Mouse (Mus musculus) kidney, adult 2 months (tissue): ENCODE measurements at regions not wholly inside any gene's neighbourhood (a gene's known extent, or its start where the extent isn't known, plus 50 kb on each side); places are given as distances from the start of the nearest gene placed in this dataset.

Source experiments
- DNase-seq: peaks from one replicate; pipeline ENCODE4 v3.0.0; 2021
- H3K27ac ChIP-seq: fragments of 200-500 bp; 2 replicates; pipeline ENCODE4 v1.5.1; 2012; ENCODE audit warnings: low read depth, low read length, control low read depth, inconsistent platforms; ENCODE audit not compliant: insufficient read depth
- H3K27me3 ChIP-seq: fragments of 200-500 bp; replicated peaks from 2 replicates; pipeline ENCODE4 v1.6.1; 2012; ENCODE audit warnings: mild to moderate bottlenecking, moderate library complexity, low read length, inconsistent platforms; ENCODE audit not compliant: control insufficient read depth, insufficient read depth
- H3K36me3 ChIP-seq: fragments of 200-500 bp; 2 replicates; pipeline ENCODE4 v1.6.1; 2012; ENCODE audit warnings: mild to moderate bottlenecking, moderate library complexity, low read length, inconsistent platforms; ENCODE audit not compliant: control insufficient read depth, insufficient read depth
- H3K4me1 ChIP-seq: fragments of 200-500 bp; 2 replicates; pipeline ENCODE4 v1.6.1; 2011; ENCODE audit warnings: low read length; ENCODE audit not compliant: control insufficient read depth, insufficient read depth
- H3K4me3 ChIP-seq: fragments of 200-500 bp; 2 replicates; pipeline ENCODE4 v1.5.1; 2011; ENCODE audit warnings: mild to moderate bottlenecking, low read depth, low read length, control low read depth; ENCODE audit not compliant: insufficient read depth
- CTCF ChIP-seq: fragments of 200-500 bp; conservative IDR thresholded peaks from 2 replicates; pipeline ENCODE4 v1.5.1; 2011; ENCODE audit warnings: low read depth, mild to moderate bottlenecking, control low read depth, low read length, moderate library complexity, mixed read lengths; ENCODE audit not compliant: insufficient read depth, insufficient read length
- POLR2A ChIP-seq: fragments of 200-500 bp; IDR thresholded peaks from one replicate; pipeline ENCODE4 v1.6.1; 2011; ENCODE audit warnings: low read depth, low read length, control low read depth
- WGBS: fragments of 180-500 bp; shearing (Covaris S2); methylation state at CpG from one replicate; pipeline ENCODE4 v1.1.7; 2018; 5-methylcytosine and 5-hydroxymethylcytosine counted together

- no peak overlapping the region for H3K27ac ChIP-seq
- TF ChIP-seq CTCF (no peak), POLR2A (no peak)
- H3K36me3 ChIP-seq: no peaks in the 10 kb centered on the region
- 55% methylated on average over 12 of the region's 12 CpGs for WGBS
- H3K4me3 ChIP-seq: no peak overlapping the region
- DNase-seq: no peak
- no peaks in the 10 kb centered on the region for H3K27me3 ChIP-seq
- no peaks in the 10 kb centered on the region for H3K4me1 ChIP-seq
Observed at GRCm38 (mm10) chr1:33271437-33272145, 398.0 kb downstream of the Prim2 start.

DNA sequence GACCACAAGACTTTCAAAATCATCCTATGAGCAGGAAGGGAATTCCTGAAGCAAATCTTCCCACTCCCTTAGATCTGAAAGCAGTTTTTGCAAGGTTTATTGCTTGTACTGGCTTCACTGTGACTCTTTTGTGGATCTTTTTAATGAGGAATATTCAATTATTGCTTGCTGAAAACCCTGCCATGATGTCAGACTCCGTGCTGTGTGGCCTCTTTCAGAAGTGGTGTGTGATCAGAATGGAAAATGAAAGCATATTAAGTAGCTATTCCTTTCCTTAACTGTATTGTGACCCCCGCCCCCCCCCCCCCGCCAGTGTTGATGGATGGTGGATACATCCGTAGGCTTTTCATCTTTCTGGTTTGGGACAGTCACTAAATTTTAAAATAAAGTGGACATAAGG is 400.4 kb downstream of the Prim2 start:
- H3K4me3 ChIP-seq: no peak overlapping the region
- WGBS: 63% methylated on average over 4 of the region's 4 CpGs
- H3K36me3 ChIP-seq: no peaks in the 10 kb centered on the region
- no peak for DNase-seq
- TF ChIP-seq CTCF (no peak), POLR2A (no peak)
- H3K27ac ChIP-seq: no peak overlapping the region
- H3K27me3 ChIP-seq: no peaks in the 10 kb centered on the region
- no peaks in the 10 kb centered on the region for H3K4me1 ChIP-seq

GRCm38 (mm10) chr1:33265731-33266415 is 403.7 kb downstream of the Prim2 start:
- H3K36me3 ChIP-seq: no peaks in the 10 kb centered on the region
- no peak overlapping the region for H3K27ac ChIP-seq
- no peak for DNase-seq
- H3K27me3 ChIP-seq: no peaks in the 10 kb centered on the region
- 73% methylated on average over 5 of the region's 5 CpGs for WGBS
- no peak for TF ChIP-seq POLR2A
- TF ChIP-seq CTCF: no peak
- no peaks in the 10 kb centered on the region for H3K4me1 ChIP-seq
- H3K4me3 ChIP-seq: no peak overlapping the region

DNA sequence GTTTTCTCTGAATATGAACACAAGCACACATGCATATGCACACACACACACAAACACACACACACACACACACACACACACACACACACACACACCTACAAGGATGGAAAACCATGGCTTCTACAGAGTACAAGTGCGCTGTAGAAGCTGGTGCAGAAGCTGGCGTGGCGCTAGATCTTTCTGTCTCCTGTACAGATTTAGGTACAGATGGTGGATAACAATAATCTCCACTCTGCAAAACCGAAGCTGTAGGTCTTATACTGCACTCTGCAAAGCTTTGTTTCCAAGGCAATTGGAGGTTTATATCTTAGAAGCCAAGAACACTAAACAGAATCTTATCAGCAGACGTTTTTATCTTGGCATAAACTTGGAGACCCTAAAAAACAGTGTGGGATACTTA is 420.1 kb downstream of the Prim2 start:
- H3K27ac ChIP-seq: no peak overlapping the region
- DNase-seq: no peak
- no peaks in the 10 kb centered on the region for H3K36me3 ChIP-seq
- no peaks in the 10 kb centered on the region for H3K27me3 ChIP-seq
- TF ChIP-seq POLR2A (no peak), CTCF (no peak)
- H3K4me1 ChIP-seq: no peaks in the 10 kb centered on the region
- 90% methylated on average over 5 of the region's 5 CpGs for WGBS
- H3K4me3 ChIP-seq: no peak overlapping the region

DNA sequence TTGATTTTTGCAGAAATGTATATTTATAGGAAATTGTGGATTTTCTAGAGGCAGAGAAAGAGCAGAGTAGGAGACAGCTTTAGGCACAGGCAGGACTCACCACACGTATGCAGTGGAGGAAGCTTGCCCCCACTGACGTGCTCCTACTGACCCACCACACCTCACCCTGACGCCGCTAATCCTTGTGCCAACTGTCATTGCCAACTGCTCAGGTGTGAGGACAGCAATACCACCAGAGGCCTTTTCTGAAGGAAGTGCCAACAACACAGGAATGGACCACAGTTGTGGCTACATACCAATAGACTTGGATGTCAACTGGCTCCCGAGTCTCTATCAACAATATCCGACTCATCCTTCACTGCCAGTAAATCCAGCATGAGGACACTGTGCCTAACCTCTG is 422.5 kb downstream of the Prim2 start:
- WGBS: 83% methylated on average over 6 of the region's 6 CpGs
- Histone ChIP-seq H3K36me3 (no peaks in the 10 kb centered on the region), H3K27ac (no peak overlapping the region), H3K27me3 (no peaks in the 10 kb centered on the region), H3K4me1 (no peaks in the 10 kb centered on the region), H3K4me3 (no peak overlapping the region)
- no peak for TF ChIP-seq CTCF
- TF ChIP-seq POLR2A: no peak
- no peak for DNase-seq

GRCm38 (mm10) chr1:33245186-33245585 is 424.4 kb downstream of the Prim2 start:
- DNase-seq: no peak
- H3K4me1 ChIP-seq: no peaks in the 10 kb centered on the region
- H3K36me3 ChIP-seq: no peaks in the 10 kb centered on the region
- no peak overlapping the region for H3K4me3 ChIP-seq
- WGBS: 82% methylated on average over 4 of the region's 4 CpGs
- H3K27ac ChIP-seq: no peak overlapping the region
- no peaks in the 10 kb centered on the region for H3K27me3 ChIP-seq
- TF ChIP-seq CTCF (no peak), POLR2A (no peak)

GRCm38 (mm10) chr1:33244691-33245090 is 424.9 kb downstream of the Prim2 start:
- Histone ChIP-seq H3K4me3 (no peak overlapping the region), H3K36me3 (no peaks in the 10 kb centered on the region), H3K27me3 (no peaks in the 10 kb centered on the region), H3K27ac (no peak overlapping the region), H3K4me1 (no peaks in the 10 kb centered on the region)
- 89% methylated on average over 8 of the region's 8 CpGs for WGBS
- no peak for TF ChIP-seq CTCF
- no peak for TF ChIP-seq POLR2A
- DNase-seq: no peak
